Mouse (Mus musculus): Measurements from ENCODE around the gene Dusp3. TPM values are rescaled to one million over a fixed set of nuclear protein-coding genes. Genes with fewer than 3 reads are reported as not detected.
A peak's percentile ranks its signal among the peaks of the same experiment; 100 is the strongest.

Dusp3 gene
- polyA plus RNA-seq, 1 experiment from 2014 or later = 16.0 TPM

DNA sequence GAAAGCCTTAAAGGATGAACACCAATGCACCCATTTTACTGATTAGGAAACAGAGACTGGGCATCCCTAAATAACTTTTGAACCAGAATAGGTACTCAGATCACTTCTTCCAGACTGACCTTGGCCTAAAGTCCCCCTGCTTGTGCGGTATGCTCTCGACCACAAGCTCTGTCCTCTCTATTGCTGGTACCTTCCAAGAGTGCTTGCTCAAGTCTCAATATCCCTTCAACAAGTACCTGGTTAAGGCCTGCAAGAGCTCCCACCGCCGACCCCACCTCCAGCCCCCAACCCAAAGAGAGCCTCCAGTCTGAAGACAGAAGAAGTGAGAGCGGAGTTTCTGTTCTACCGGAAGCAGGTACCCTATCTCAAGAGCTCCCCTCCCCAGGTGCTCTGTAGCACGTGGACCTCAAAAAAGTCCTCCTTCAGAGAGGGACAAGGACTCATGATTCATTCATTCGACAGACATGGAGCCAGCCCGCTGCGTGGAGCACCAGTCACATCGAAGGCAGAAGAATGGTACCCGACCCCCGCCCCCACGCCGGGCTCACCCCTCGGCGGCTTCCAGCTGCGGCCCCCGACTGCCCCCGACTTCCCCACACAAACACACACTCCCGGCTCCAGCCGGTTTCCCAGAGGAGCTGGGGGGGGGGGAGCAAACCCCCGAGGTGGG lies 39.3 kb upstream of the Dusp3 start:
- Histone ChIP-seq H3K4me2 (peak overlapping the region; percentile 70), H3K9ac (peak overlapping the region; percentile 86), H3K4me3 (peak overlapping the region; percentile 65), H3K9me3 (no peaks in the 10 kb centered on the region), H3K27ac (peak overlapping the region; percentile 94), H3K36me3 (peaks cover 17% of the 10 kb centered on the region), H3K4me1 (replicated peaks) (peaks cover 53% of the 10 kb centered on the region), H3K27me3 (no peaks in the 10 kb centered on the region)
- ATAC-seq (ENCODE audit: low FRiP score) = peak; percentile 19; the same call in 1 of the 2 replicates
- 3% methylated on average over 16 of the region's 23 CpGs for WGBS

DNA sequence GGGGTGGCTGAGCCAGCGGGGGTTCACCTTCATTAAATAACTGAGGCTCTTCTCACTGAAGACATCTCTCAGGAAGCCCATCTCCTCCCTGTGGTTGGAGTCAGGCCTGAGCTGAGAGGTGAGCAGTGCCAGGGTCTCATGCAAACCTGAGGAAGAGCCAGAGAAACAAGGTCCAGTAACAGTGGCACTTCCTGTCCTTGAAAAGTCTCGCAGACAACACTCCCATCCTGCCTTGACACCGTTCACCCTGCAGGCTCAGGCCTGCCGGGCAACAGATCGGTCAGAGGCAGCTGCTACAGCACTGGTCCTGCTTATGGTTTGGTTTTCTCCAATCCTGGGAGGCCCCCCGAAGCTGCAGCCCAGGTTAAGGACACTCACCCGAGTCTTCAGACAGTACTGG lies 38.5 kb upstream of the Dusp3 start:
- H3K36me3 ChIP-seq = peaks cover 17% of the 10 kb centered on the region
- 0 out of 2 replicates have a peak overlapping the region, but pooled peaks have one; percentile 30 for H3K27ac ChIP-seq
- H3K4me1 ChIP-seq (replicated peaks) = peaks cover 51% of the 10 kb centered on the region
- 29% methylated on average over 7 of the region's 7 CpGs for WGBS
- peak overlapping the region; percentile 86 for H3K9ac ChIP-seq
- peak overlapping the region; percentile 70 for H3K4me2 ChIP-seq
- no peaks in the 10 kb centered on the region for H3K9me3 ChIP-seq
- peak overlapping the region; percentile 65 for H3K4me3 ChIP-seq
- no peaks in the 10 kb centered on the region for H3K27me3 ChIP-seq
- ATAC-seq (ENCODE audit: low FRiP score) = no peak

DNA sequence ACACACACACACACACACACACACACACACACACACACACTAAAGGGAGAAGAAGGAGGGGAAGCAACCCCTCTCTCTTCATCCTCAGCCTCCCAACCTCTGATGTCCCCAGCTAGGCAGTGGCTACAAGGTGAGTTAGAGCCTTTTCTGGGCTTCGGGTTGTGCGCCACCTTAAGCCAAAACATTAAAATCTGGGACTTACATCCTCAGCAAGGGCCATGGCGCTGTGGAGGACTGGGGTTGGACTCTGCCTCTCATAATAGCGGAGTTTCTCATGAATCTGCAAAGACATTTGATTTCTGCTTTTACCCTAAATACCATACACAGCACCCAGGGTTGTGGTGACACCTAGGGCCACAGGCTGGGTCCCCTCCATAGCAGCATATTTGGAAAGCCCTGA lies 38.1 kb upstream of the Dusp3 start:
- 89% methylated on average over 4 of the region's 4 CpGs for WGBS
- H3K27ac ChIP-seq = 0 out of 2 replicates have a peak overlapping the region, but pooled peaks have one; percentile 30
- H3K4me3 ChIP-seq = peak overlapping the region; percentile 65
- H3K9ac ChIP-seq = peak overlapping the region; percentile 86
- peaks cover 17% of the 10 kb centered on the region for H3K36me3 ChIP-seq
- H3K9me3 ChIP-seq = no peaks in the 10 kb centered on the region
- no peaks in the 10 kb centered on the region for H3K27me3 ChIP-seq
- H3K4me1 ChIP-seq (replicated peaks) = peaks cover 48% of the 10 kb centered on the region
- no peak for ATAC-seq (ENCODE audit: low FRiP score)
- peak overlapping the region; percentile 70 for H3K4me2 ChIP-seq

GRCm38 (mm10) chr11:102024084-102024758 lies 37.4 kb upstream of the Dusp3 start:
- no peak for ATAC-seq (ENCODE audit: low FRiP score)
- no peaks in the 10 kb centered on the region for H3K9me3 ChIP-seq
- H3K9ac ChIP-seq = peak overlapping the region; percentile 16; the same call in 1 of the 2 replicates
- WGBS = 89% methylated on average over 6 of the region's 6 CpGs
- H3K36me3 ChIP-seq = peaks cover 17% of the 10 kb centered on the region
- peaks cover 51% of the 10 kb centered on the region for H3K4me1 ChIP-seq (replicated peaks)
- no peak overlapping the region for H3K27ac ChIP-seq
- H3K4me3 ChIP-seq = no peak overlapping the region
- H3K4me2 ChIP-seq = peak overlapping the region; percentile 70; the same call in 1 of the 2 replicates
- no peaks in the 10 kb centered on the region for H3K27me3 ChIP-seq

- no peak overlapping the region for H3K4me3 ChIP-seq
- WGBS = 70% methylated on average over 13 of the region's 13 CpGs
- no peak overlapping the region for H3K4me2 ChIP-seq
- peaks cover 50% of the 10 kb centered on the region for H3K4me1 ChIP-seq (replicated peaks)
- H3K27me3 ChIP-seq = no peaks in the 10 kb centered on the region
- H3K9me3 ChIP-seq = no peaks in the 10 kb centered on the region
- no peak for ATAC-seq (ENCODE audit: low FRiP score)
- H3K9ac ChIP-seq = peak overlapping the region; percentile 16; the same call in 1 of the 2 replicates
- no peak overlapping the region for H3K27ac ChIP-seq
- peaks cover 21% of the 10 kb centered on the region for H3K36me3 ChIP-seq
Measured at GRCm38 (mm10) chr11:102023406-102023805, 36.6 kb upstream of the Dusp3 start.

- H3K4me1 ChIP-seq (replicated peaks) = peaks cover 37% of the 10 kb centered on the region
- peaks cover 39% of the 10 kb centered on the region for H3K36me3 ChIP-seq
- H3K9ac ChIP-seq = no peak overlapping the region
- no peak overlapping the region for H3K4me3 ChIP-seq
- ATAC-seq (ENCODE audit: low FRiP score) = no peak
- H3K27ac ChIP-seq = no peak overlapping the region
- WGBS = 86% methylated on average over 5 of the region's 5 CpGs
- no peaks in the 10 kb centered on the region for H3K9me3 ChIP-seq
- no peak overlapping the region for H3K4me2 ChIP-seq
- no peaks in the 10 kb centered on the region for H3K27me3 ChIP-seq
Measured at GRCm38 (mm10) chr11:102021196-102021595, 34.4 kb upstream of the Dusp3 start.

GRCm38 (mm10) chr11:102019736-102020135 lies 32.9 kb upstream of the Dusp3 start:
- ATAC-seq (ENCODE audit: low FRiP score) = no peak
- peaks cover 51% of the 10 kb centered on the region for H3K36me3 ChIP-seq
- H3K9me3 ChIP-seq = no peaks in the 10 kb centered on the region
- H3K27me3 ChIP-seq = no peaks in the 10 kb centered on the region
- H3K4me2 ChIP-seq = no peak overlapping the region
- H3K27ac ChIP-seq = no peak overlapping the region
- H3K4me3 ChIP-seq = no peak overlapping the region
- H3K4me1 ChIP-seq (replicated peaks) = peaks cover 35% of the 10 kb centered on the region
- no peak overlapping the region for H3K9ac ChIP-seq
- WGBS = 65% methylated on average over 9 of the region's 9 CpGs

DNA sequence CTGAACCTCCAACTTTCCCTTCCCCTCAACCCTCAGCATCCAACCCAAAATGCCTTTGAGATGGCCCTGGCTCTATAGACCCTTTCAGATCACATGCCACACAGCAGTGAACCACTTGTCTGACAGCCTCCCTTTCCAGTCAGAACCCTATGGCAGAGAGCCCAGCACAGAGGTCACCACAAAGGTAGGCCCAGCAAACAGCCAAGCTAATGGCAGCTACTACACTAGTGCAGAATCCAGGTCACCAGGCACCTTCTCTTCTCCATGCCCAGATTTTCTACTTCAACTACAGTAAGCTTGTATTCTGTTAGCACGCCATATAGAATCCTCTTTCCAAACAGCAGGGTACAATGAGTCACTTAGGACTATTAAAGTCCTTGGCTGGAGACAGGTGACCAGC lies 29.3 kb upstream of the Dusp3 start:
- H3K4me1 ChIP-seq (replicated peaks) = peaks cover 20% of the 10 kb centered on the region
- ATAC-seq (ENCODE audit: low FRiP score) = no peak

GRCm38 (mm10) chr11:102015472-102015871 lies 28.7 kb upstream of the Dusp3 start:
- Histone ChIP-seq H3K9ac (peak overlapping the region; percentile 39; the same call in 1 of the 2 replicates), H3K36me3 (peaks cover 68% of the 10 kb centered on the region), H3K4me1 (replicated peaks) (peaks cover 25% of the 10 kb centered on the region), H3K27ac (peak overlapping the region; percentile 40), H3K4me3 (no peak overlapping the region), H3K27me3 (no peaks in the 10 kb centered on the region), H3K9me3 (no peaks in the 10 kb centered on the region), H3K4me2 (no peak overlapping the region)
- no peak for ATAC-seq (ENCODE audit: low FRiP score)
- WGBS = 53% methylated on average over 6 of the region's 6 CpGs

More for the DNA sequence above, 29.3 kb upstream of the Dusp3 start:
- Histone ChIP-seq H3K9ac (peak overlapping the region; percentile 8; the same call in 1 of the 2 replicates), H3K9me3 (no peaks in the 10 kb centered on the region), H3K27me3 (no peaks in the 10 kb centered on the region), H3K4me3 (no peak overlapping the region), H3K27ac (no peak overlapping the region), H3K36me3 (peaks cover 64% of the 10 kb centered on the region), H3K4me2 (no peak overlapping the region)
- WGBS = 90% methylated on average over 1 of the region's 1 CpGs

GRCm38 (mm10) chr11:102013201-102013600 lies 26.4 kb upstream of the Dusp3 start:
- no peak overlapping the region for H3K9ac ChIP-seq
- no peaks in the 10 kb centered on the region for H3K9me3 ChIP-seq
- H3K36me3 ChIP-seq = peaks cover 84% of the 10 kb centered on the region
- no peak for ATAC-seq (ENCODE audit: low FRiP score)
- peaks cover 32% of the 10 kb centered on the region for H3K4me1 ChIP-seq (replicated peaks)
- H3K4me2 ChIP-seq = no peak overlapping the region
- H3K27ac ChIP-seq = no peak overlapping the region
- no peaks in the 10 kb centered on the region for H3K27me3 ChIP-seq
- H3K4me3 ChIP-seq = no peak overlapping the region
- 88% methylated on average over 8 of the region's 8 CpGs for WGBS

DNA sequence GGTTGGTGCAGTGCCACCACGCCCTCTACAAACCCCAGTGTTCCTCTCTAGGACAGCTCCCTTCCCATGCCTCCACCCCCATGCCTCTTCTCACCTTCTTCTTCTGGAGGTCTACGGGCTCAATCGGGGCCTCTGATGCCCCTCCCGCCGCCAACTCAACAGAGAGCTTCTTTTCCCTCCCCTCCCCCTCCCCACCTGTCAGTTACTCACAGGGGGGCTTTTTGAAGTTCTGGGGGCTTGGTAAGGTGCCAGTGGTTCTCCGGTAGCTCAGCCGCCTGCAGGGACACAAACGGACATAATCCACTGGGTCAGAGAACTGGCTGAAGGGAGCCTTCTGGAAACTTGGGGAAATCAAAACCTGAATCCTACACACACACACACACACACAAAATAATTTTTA lies 24.7 kb upstream of the Dusp3 start:
- H3K4me2 ChIP-seq = no peak overlapping the region
- 80% methylated on average over 8 of the region's 8 CpGs for WGBS
- no peak overlapping the region for H3K9ac ChIP-seq
- no peaks in the 10 kb centered on the region for H3K27me3 ChIP-seq
- H3K27ac ChIP-seq = no peak overlapping the region
- H3K9me3 ChIP-seq = no peaks in the 10 kb centered on the region
- peaks cover 34% of the 10 kb centered on the region for H3K4me1 ChIP-seq (replicated peaks)
- no peak for ATAC-seq (ENCODE audit: low FRiP score)
- no peak overlapping the region for H3K4me3 ChIP-seq
- H3K36me3 ChIP-seq = peaks cover 86% of the 10 kb centered on the region

- Histone ChIP-seq H3K9ac (peak overlapping the region; percentile 3), H3K4me2 (peak overlapping the region; percentile 10; the same call in 1 of the 2 replicates), H3K27ac (peak overlapping the region; percentile 90), H3K27me3 (no peaks in the 10 kb centered on the region), H3K9me3 (no peaks in the 10 kb centered on the region), H3K36me3 (peaks cover 83% of the 10 kb centered on the region), H3K4me1 (replicated peaks) (peaks cover 27% of the 10 kb centered on the region), H3K4me3 (no peak overlapping the region)
- 40% methylated on average over 13 of the region's 13 CpGs for WGBS
- ATAC-seq (ENCODE audit: low FRiP score) = peak; percentile 57
Measured at GRCm38 (mm10) chr11:102010140-102010539, 23.3 kb upstream of the Dusp3 start.

Data from hindbrain, embryonic 13.5 days (tissue).